Mouse (Mus musculus) large intestine, adult 2 months (tissue): ENCODE measurements around the gene Rabgap1. TPM values are rescaled to one million over a fixed set of nuclear protein-coding genes. Genes with fewer than 3 reads are reported as not detected.

ENCODE experiments used
- DNase-seq: peaks from one replicate; pipeline ENCODE4 v3.0.0-alpha.2; 2012; ENCODE audit warnings: low read depth, low spot score
- WGBS: fragments of 180-500 bp; shearing (Covaris S2); methylation state at CpG from one replicate; pipeline ENCODE4 v1.1.7; 2018; 5-methylcytosine and 5-hydroxymethylcytosine counted together
- polyA plus RNA-seq: library from polyadenylated mRNA; depleted of rRNA; stranded (reverse); fragments of >200 nt; gene quantifications from 2 replicates; pipeline ENCODE4 v1.2.3, GENCODE M21; 2012; rRNA removed

Rabgap1 gene
- polyA plus RNA-seq = 5.0 and 7.4 TPM in 2 replicates

DNA sequence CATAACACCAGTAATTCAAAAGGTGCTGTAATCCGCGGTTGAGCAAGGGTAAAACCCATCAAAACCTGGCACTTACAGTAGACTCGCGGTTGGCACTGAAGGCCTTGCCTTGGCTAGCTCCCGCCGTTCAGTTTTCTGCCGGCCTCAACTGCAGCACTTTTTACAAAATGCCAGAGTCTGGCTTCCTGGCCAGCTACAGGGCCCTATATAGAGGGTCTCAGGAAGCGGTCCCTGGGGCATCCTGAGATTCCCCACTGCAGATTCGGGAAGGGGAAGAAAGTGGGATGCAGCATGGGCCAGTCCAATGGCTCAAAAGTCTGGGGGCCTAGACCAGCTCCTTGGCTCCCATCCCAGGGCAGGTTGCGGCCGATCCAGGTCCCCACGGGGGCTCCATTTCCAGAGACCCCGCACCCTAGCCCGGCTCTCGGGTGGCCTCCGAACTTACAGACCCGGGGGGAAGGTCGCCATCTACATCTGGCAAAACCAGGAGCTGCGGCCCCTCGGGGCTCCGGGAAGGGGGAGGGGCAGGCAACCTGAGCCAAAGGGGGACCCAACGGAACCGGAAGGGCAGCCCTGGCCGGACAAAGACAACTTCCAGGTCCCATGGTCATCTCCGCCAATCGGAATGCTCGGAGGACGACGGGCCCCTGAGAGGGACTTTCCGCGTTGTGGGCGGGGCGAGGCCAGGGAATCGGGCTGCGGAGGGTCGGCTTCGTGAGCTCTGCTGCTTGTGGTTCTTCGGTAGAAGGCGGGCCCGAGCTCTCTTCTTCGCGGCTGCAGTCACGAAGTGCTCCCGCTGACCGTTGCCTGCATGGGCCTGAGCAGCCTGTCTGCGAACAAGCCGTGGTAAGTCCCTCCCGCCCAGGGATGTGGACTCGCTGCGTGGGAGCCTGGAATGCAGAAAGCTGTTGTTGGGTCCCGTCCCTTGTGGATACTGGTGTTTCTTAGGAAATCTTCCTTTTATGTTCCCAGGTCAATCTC, at the start of gene Rabgap1, which contains the start of the genes Zbtb26 and Zbtb6:
Rabgap1 (plus strand) TSS at position 669 of the 981 bp plus-strand sequence.
Zbtb26 (minus strand) TSS at position 525 of the 981 bp plus-strand sequence.
Zbtb6 (minus strand) TSS at position 561 of the 981 bp plus-strand sequence.
- WGBS = 1% methylated on average over 51 of the region's 51 CpGs
- peak; percentile 92 for DNase-seq

DNA sequence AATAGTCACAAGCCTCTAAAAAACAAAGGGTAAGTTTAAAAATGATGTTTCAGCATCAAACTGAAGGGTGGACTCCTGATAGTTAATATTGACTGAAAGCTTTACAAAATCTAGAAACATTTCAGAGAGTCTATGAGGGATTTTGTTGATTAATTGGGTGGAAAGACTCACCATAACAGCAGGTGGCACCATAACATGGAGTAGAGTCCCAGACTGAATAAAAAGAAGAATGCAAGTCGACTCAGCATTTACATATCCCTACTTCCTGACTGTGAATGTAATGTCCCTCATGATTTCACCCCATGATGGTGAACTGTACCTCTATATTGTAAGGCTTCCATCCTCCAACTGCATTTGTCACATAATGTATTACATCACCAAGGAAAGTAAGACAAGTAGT, 47.5 kb upstream of the Rabgap1 start:
- 7% methylated on average over 1 of the region's 1 CpGs for WGBS
- no peak for DNase-seq

DNA sequence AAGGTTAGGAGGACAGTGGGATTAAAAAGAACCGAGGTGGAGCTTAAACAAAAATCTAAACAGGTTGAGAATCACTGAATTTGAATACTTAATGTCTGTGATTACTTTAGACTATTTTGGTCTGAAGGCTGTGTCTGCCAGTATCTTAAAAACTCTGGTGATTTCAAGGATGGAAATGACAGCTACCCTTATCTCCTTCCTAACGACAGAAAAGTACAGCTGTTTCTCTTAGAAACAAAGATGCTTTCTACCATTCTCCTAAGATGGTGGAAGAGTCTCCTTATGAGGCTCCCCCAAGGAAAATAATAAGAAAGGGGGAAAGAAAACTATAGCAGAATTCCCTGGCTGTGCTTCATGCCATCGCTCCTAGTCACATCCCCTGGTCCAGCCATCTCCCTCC, 21.2 kb upstream of the Rabgap1 start:
- 2% methylated on average over 3 of the region's 3 CpGs for WGBS
- DNase-seq = no peak

DNA sequence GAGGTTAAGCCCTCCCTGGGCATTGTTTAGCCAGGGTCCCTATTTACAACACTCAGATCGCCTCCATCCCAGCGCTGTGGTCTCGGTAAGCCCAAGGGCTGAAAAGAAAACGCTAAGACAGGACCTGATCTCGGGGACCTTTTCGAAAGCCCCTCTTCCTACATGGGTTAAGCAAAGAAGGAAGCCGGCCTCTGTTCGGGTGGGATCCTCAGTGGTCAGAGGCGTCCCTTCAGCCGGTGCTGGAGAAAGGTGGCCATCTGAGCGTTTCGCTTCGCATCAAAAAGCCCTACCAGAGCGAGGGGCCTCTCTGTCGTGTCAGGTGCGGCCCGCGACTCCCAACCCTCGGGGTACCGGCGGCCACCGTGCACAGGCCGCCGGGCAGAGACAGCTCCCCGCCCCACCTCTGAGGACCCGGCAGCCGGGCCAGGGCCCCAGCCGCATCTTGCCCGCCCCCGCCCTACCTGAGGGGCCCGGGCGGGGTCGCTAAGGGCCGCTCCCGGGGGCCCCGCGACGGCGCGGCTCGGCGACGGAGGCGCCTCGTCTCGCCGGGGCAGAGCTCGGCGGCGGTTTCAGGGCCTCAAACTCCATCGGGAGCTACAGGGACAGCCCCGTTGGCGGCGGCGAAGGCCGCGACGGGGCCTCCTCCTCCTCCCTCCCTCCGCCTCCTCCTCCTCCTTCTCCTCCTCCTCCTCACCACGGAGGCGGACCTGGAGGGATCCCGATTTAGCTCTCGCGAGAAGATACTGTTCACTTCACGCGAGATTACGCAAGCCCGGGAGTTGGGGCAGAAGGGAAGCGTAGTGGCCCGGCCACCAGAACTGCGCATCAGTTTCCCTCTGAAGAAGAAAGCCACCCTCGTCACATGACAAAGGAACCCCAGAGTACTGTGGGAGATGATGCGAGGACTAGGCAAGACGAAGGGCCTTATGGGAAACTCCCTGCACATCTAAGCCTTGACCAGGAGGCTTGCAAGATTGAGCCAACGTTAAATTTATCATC, 20.5 kb upstream of the Rabgap1 start, which contains the start of gene Rc3h2:
Rc3h2 (minus strand) TSS at position 598 of the 999 bp plus-strand sequence.
- WGBS = under 1% methylated on average over 59 of the region's 75 CpGs

DNA sequence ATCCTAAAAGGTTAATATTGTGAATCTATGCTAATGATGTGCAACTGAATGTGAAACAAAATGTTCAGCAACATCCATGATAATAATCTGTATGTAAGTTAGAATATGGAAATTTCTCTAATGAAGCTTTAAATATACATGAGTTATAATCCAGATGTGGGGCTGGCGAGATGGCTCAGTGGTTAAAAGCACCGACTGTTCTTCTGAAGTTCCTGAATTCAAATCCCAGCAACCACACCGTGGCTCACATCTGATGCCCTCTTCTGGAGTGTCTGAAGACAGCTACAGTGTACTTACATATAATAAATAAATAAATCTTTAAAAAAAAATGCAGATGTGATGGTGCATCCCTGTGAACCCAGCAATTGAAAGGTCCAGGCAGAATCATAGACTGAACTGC, 19.4 kb upstream of the Rabgap1 start:
- DNase-seq = no peak
- WGBS = 50% methylated on average over 3 of the region's 3 CpGs

More for the DNA sequence above, 20.5 kb upstream of the Rabgap1 start, which contains the start of gene Rc3h2:
- DNase-seq = peak; percentile 96

DNA sequence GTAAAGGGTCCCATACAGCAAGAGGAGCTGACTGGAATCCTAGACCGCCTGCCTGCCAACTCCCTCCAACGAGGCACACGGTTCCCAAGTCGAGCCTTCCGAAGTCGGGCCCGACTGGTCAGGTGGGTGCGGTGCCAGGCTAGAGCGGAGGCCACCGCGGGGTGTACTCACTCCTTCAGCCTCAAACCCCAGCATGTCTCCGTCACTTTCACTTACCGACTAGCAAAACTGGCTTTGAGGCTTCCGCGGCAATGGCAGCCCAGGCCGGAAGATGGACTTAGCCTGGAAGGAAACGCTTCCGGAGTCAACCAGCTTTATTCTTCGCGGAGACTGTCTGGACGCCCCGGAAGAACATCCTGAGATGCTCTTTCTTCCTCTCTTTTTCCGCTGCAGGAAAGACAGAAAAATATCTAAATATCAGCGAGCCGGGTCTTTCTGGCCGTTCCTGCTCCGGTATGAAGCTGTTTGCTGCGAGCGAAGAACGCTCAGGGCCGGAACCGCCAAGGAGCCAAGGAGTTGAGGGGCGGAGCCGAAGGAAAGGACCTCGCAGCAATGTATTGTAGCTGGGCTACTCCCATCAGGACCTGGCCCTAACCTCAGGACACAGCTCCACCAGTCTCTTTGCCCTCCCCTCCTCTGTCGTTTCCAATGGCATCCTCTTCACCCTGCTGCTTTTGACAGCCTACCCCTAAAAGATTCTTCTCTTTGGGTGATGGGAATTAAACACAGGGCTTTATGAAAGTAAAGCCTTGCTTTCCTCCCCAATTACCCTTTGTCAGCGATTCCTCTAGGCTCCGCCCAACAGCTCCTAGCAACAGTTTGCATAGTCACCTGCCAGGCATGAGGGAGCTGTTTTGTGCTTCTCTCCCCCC, 12.2 kb upstream of the Rabgap1 start:
- WGBS = under 1% methylated on average over 38 of the region's 38 CpGs
- DNase-seq = peak; percentile 85

DNA sequence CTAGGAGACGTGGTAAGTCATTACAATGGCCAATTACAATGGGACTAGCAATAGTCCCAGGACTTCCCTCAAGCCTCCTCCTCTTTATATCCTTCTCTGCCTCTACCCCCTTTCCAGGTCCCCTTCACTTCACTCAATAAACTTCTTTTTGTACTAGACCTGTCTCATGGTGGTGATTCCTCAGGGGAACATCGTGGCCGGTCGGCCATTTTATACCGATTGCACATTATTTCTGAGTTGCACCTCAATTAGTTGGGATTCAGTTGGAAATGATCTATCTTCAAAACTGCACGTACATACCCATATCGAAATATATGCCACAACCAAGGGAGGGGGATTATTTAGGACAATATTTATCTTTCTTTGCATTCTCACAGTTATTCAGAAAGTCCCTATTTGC, 11.5 kb upstream of the Rabgap1 start:
- DNase-seq = no peak
- WGBS = 20% methylated on average over 7 of the region's 7 CpGs

DNA sequence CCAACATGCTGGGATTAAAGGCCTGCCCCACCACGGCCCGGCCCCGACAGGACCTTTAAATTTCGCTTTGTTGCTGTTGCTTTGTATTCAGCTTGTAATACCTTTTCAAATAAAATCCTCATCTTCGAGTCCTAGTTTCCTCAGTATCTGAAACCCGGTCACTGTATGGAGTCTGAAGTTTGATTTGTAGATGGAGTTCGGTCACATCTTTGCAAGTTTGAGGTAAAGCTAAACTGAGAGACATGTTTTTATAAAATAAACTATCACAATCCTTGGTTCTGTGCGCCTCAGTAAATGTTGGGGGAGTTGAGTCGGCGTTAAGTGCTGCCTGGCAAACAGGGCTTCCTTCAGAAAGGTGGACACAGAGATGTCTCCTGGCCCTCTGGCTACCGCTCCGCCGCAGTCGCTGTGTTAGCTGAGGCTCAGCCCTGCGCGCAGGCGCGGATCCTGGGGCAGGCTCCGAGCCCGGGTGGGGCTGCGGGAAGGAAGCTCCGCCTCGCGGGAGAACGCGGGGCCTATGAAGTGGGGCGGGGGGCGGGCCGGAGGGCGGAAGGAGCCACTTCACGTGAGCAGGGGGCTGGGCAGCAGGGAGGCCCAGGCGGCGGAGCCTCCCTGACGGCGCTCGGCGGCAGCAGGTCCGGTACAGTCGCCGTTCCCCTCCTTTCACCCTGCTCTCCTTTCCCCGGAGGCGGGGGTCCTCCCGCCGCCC, 8.7 kb downstream of the Rabgap1 start:
- DNase-seq = peak; percentile 84
- WGBS = 5% methylated on average over 43 of the region's 44 CpGs

DNA sequence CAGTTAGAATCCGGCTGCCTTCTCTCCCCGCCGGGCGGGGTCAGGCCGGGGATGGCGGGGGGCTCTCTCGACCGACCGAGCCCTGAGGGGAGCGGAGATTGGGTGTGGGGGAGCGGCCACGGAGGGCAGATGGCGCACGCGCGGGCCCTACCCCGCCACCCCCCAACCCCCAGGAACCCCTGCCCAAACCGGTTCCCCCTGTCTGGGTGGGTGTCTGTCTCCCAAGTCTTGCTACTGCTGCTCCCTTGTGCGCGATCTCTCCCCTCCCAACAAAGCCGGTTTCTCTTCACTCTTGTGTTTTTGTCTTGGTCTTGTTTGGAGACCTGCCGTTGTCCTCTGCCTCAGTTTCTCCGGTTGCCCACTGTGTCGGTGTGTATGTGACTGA, 9.3 kb downstream of the Rabgap1 start:
- DNase-seq = no peak
- 1% methylated on average over 24 of the region's 24 CpGs for WGBS

DNA sequence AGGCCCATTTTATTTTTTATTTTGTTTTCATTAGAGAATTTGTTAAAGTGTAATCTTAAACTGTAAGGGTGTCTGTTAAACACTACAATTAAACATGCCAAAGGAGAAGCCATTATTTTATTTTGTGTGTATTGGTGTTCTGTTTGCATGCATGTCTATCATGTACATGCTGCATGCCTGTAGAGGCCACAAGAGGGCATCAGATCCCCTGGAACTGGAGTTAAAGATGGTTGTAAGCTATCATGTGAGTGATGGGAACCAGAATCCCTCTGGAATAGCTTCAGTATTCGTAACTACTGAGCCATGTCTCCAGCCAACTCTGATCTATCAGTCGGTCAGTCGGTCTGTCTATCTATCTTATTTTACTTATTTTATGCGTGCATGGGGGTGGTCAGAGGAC, 17.6 kb downstream of the Rabgap1 start:
- no peak for DNase-seq
- 97% methylated on average over 4 of the region's 4 CpGs for WGBS

DNA sequence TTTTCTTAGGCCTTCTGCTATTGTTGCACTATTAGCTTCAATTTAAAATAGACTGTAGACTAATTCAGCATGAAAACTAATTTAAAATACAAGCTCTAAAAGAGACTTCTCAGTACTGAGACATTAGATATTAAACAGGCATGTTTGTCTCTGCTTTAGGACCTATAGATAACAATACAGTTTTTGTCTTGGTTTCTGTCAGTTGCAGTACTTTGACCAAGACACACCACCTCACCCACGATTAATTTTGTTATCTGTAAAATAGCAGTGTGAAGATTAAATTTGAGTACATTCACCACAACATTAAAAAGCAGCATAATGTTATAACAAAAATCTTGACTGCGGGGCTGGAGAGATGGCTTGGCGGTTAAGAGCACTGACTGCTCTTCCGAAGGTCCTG, 23.2 kb downstream of the Rabgap1 start:
- no peak for DNase-seq
- WGBS = 77% methylated on average over 4 of the region's 4 CpGs

DNA sequence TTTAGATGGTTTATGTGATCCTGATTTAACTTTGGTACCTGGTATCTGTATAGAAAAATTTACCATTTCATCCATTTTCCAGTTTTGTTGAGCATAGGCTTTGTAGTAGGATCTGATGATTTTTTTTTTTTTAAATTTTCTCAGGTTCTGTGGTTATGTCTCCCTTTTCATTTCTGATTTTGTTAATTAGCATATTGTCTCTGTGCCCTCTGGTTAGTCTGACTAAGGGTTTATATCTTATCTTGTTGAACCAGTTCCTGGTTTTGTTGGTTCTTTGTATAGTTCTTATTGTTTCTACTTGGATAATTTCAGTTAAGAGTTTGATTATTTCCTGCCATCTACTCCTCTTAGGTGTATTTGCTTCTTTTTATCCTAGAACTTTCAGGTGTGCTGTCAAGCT, 36.5 kb downstream of the Rabgap1 start:
- DNase-seq = no peak

DNA sequence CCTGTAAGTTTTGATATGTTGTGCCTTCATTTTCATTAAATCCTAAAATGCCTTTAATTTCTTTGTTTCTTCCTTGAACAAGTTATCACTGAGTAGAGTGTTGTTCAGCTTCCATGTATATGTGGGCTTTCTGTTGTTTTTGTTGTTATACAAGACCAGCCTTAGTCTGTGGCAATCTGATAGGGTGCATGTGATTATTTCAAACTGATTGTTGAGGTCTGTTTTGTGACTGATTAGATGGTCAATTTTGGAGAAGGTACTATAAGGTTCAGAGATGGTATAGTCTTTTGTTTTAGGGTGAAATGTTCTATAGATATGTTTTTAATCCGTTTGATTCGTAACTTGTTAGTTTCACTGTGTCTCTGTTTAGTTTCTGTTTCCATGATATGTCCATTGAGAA, 37.0 kb downstream of the Rabgap1 start:
- 88% methylated on average over 2 of the region's 2 CpGs for WGBS
- no peak for DNase-seq

DNA sequence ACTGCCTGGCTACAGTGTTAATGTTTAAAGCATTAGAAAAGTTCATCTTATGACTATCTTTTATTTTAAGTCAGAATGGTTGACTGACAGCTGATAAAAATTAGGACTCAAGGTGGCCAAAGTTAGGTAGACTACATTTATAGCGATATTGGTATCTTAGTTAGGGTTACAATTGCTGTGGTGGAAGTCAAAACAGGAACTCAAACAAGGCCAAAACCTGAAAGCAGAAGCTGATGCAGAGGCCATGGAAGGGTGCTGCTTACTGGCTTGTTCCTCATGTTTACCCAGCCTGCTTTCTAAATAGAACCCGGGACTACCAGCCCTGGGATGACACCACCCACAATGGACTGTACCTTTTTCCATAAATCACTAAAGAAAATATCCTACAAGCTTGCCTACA, 41.1 kb downstream of the Rabgap1 start:
- no peak for DNase-seq
- WGBS = 66% methylated on average over 2 of the region's 2 CpGs

DNA sequence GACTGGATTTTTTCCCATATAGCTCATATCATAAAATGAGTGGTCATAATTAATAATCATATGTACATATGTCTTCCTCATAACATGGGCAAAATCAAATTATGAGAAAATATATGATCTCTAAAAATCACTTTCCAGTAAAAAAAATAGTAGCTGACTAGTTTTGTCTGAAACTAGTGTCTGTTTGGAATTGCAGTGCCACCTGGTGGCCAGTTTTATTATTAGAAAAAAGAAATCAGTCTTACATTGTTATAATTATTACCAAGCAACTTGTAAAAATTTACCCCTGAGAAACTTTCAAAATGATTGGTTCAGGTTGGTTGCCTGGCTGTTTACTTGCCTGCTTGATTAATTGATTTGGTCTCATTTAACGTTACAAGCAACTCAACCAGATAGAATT, 42.3 kb downstream of the Rabgap1 start:
- DNase-seq = peak; percentile 16
- 81% methylated on average over 1 of the region's 1 CpGs for WGBS

DNA sequence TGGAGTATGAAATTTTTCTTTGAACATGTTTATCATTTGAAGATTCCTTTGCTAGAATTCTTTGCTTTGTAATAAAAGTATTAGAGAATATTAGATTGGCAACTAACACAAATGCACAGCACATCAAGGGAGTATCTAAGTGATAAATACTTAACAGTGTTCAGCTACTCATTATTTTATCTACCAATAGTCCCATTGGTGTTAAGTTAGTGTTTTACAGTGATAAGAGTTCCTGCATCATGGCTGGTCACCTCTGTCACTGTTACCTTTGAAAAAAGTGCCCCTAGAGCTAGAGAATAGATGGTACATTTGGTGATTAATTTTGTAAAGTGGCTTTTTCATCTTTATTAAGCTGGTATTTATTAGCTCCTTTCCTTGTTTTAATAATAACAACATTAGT, 43.3 kb downstream of the Rabgap1 start:
- no peak for DNase-seq

DNA sequence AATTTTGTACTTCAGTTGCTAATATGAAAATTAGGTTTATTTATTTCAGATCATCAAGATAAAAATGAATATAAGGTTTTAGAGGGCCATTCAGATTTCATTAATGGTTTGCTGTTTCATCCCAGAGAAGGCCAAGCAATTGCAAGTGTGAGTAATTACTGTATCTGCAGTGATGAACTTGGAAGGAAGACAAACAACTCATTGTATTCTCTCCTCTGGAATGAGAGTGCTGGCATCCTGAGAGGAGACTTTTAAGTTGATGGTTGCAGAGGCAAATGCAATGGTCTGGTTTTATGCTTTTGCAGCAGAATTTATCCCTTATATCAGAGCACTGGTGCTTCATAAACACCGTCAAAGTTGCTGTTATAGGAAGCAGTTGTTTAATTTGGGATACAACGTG, 45.9 kb downstream of the Rabgap1 start:
- DNase-seq = no peak
- 87% methylated on average over 2 of the region's 2 CpGs for WGBS

DNA sequence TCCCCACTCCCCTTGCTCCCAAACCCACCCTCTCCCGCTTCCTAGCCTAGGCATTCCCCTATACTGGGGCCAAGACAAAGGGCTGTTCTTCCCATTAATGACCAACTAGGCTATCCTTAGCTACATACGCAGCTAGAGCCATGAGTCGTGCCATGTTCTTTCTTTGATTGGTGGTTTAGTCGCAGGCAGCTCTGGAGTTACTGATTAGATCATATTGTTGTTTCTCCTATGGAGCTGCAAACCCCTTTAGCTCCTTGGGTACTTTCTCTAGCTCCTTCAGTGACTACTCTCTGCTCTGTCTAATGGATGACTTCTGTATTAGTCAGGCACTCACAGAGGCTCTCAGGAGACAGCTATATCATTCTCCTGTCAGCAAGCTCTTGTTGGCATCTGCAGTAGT, 54.2 kb downstream of the Rabgap1 start:
- no peak for DNase-seq
- 97% methylated on average over 4 of the region's 4 CpGs for WGBS
